Mouse (Mus musculus): ENCODE data around the gene Gm2381.
"Not testable (repeated sequence)": the region's sequence is repeated elsewhere in the genome, so short reads cannot be mapped to it uniquely, and the experiment has no call there.

The Gm2381 gene
- long read RNA-seq, experiment 1, result 0 reads
- long read RNA-seq, experiment 2, result 0 reads

- intact Hi-C loops (cut with DNase I), result loop anchor here (10.0 kb wide), 1 partner anchor 132 kb away; no protein-coding TSS in a partner anchor
These were observed at the start of gene Gm2381 for GRCm38 (mm10) chr7:42866801-42867458. Gene Gm2381 (minus strand): TSS chr7:42867234.

- intact Hi-C loops (cut with DNase I), result not testable (repeated sequence)
These were observed 31.0 kb upstream of the Gm2381 start for GRCm38 (mm10) chr7:42898067-42898466.

- intact Hi-C loops (cut with DNase I), result no loop called here
These were observed 11.1 kb upstream of the Gm2381 start for GRCm38 (mm10) chr7:42878090-42878489.

- intact Hi-C loops (cut with DNase I), result not testable (repeated sequence)
These were observed 28.7 kb downstream of the Gm2381 start for GRCm38 (mm10) chr7:42838366-42838765.

- intact Hi-C loops (cut with DNase I), result no loop called here
These were observed 34.8 kb downstream of the Gm2381 start for GRCm38 (mm10) chr7:42832221-42832620.

- intact Hi-C loops (cut with DNase I), result not testable (repeated sequence)
These were observed 73.6 kb downstream of the Gm2381 start, which contains the start of gene Vmn2r62 for GRCm38 (mm10) chr7:42793425-42793824. Gene Vmn2r62 (minus strand): TSS chr7:42793525.
